Mouse (Mus musculus) splenic B cell, adult 2 months (primary cell): Measurements from ENCODE around the gene Ifngr2.
"Not testable (repeated sequence)": the region's sequence is repeated elsewhere in the genome, so short reads cannot be mapped to it uniquely, and the experiment has no call there.

ENCODE experiments used
- DNase-seq: peaks from one replicate; pipeline ENCODE4 v3.0.0-alpha.2; 2011; ENCODE audit warnings: low read depth, low spot score
- H3K27me3 ChIP-seq: 2 replicates; pipeline ENCODE4 v1.6.1; 2012; ENCODE audit warnings: mild to moderate bottlenecking, low read length, moderate library complexity, mixed read lengths; ENCODE audit not compliant: control insufficient read depth, poor library complexity, insufficient read depth, severe bottlenecking
- H3K36me3 ChIP-seq: 2 replicates; pipeline ENCODE4 v1.6.1; 2012; ENCODE audit warnings: mild to moderate bottlenecking, low read length, moderate library complexity, mixed read lengths; ENCODE audit not compliant: control insufficient read depth, poor library complexity, insufficient read depth, severe bottlenecking

Ifngr2 gene

GRCm38 (mm10) chr16:91528578-91528977, 18.3 kb upstream of the Ifngr2 start:
- no peaks in the 10 kb centered on the region for H3K36me3 ChIP-seq
- H3K27me3 ChIP-seq, result no peaks in the 10 kb centered on the region
- no peak for DNase-seq

GRCm38 (mm10) chr16:91530830-91531229, 16.0 kb upstream of the Ifngr2 start:
- not testable (repeated sequence) for DNase-seq, H3K36me3 ChIP-seq

GRCm38 (mm10) chr16:91531856-91532255, 15.0 kb upstream of the Ifngr2 start:
- Histone ChIP-seq H3K36me3 (no peaks in the 10 kb centered on the region), H3K27me3 (no peaks in the 10 kb centered on the region)
- DNase-seq, result no peak

More at GRCm38 (mm10) chr16:91530830-91531229, 16.0 kb upstream of the Ifngr2 start:
- not testable (repeated sequence) for H3K27me3 ChIP-seq

- no peak for DNase-seq
- Histone ChIP-seq H3K27me3 (no peaks in the 10 kb centered on the region), H3K36me3 (no peaks in the 10 kb centered on the region)
Observed at GRCm38 (mm10) chr16:91532429-91532828, 14.4 kb upstream of the Ifngr2 start.

- peak; percentile 51 for DNase-seq
- H3K27me3 ChIP-seq, result no peaks in the 10 kb centered on the region
- H3K36me3 ChIP-seq, result no peaks in the 10 kb centered on the region
Observed at GRCm38 (mm10) chr16:91533097-91534001, 13.5 kb upstream of the Ifngr2 start.

- H3K36me3 ChIP-seq, result no peaks in the 10 kb centered on the region
- no peaks in the 10 kb centered on the region for H3K27me3 ChIP-seq
- DNase-seq, result peak; percentile 95
Observed at GRCm38 (mm10) chr16:91534477-91534876, 12.4 kb upstream of the Ifngr2 start.

GRCm38 (mm10) chr16:91534888-91535287, 12.0 kb upstream of the Ifngr2 start:
- Histone ChIP-seq H3K27me3 (no peaks in the 10 kb centered on the region), H3K36me3 (no peaks in the 10 kb centered on the region)
- no peak for DNase-seq

GRCm38 (mm10) chr16:91536372-91536771, 10.5 kb upstream of the Ifngr2 start:
- H3K27me3 ChIP-seq, result no peaks in the 10 kb centered on the region
- DNase-seq, result no peak
- no peaks in the 10 kb centered on the region; the same call in 1 of the 2 replicates for H3K36me3 ChIP-seq

- DNase-seq, result no peak
Observed at GRCm38 (mm10) chr16:91537065-91537464, 9.8 kb upstream of the Ifngr2 start.

GRCm38 (mm10) chr16:91538051-91538450, 8.8 kb upstream of the Ifngr2 start:
- no peaks in the 10 kb centered on the region; the same call in 1 of the 2 replicates for H3K36me3 ChIP-seq
- DNase-seq, result peak; percentile 55
- H3K27me3 ChIP-seq, result no peaks in the 10 kb centered on the region

More at GRCm38 (mm10) chr16:91537065-91537464, 9.8 kb upstream of the Ifngr2 start:
- Histone ChIP-seq H3K36me3 (no peaks in the 10 kb centered on the region; the same call in 1 of the 2 replicates), H3K27me3 (no peaks in the 10 kb centered on the region)

- peak; percentile 65 for DNase-seq
- Histone ChIP-seq H3K36me3 (no peaks in the 10 kb centered on the region; the same call in 1 of the 2 replicates), H3K27me3 (no peaks in the 10 kb centered on the region)
Observed at GRCm38 (mm10) chr16:91538513-91538912, 8.4 kb upstream of the Ifngr2 start.

- no peak for DNase-seq
- no peaks in the 10 kb centered on the region for H3K27me3 ChIP-seq
Observed at GRCm38 (mm10) chr16:91541573-91542081, 5.2 kb upstream of the Ifngr2 start.

GRCm38 (mm10) chr16:91543619-91544018, 3.3 kb upstream of the Ifngr2 start:
- no peaks in the 10 kb centered on the region for H3K27me3 ChIP-seq

More at GRCm38 (mm10) chr16:91541573-91542081, 5.2 kb upstream of the Ifngr2 start:
- H3K36me3 ChIP-seq, result no peaks in the 10 kb centered on the region; the same call in 1 of the 2 replicates

GRCm38 (mm10) chr16:91545597-91546281, 1.1 kb upstream of the Ifngr2 start:
- DNase-seq, result peak; percentile 60
- Histone ChIP-seq H3K27me3 (no peaks in the 10 kb centered on the region), H3K36me3 (no peaks in the 10 kb centered on the region)

More at GRCm38 (mm10) chr16:91543619-91544018, 3.3 kb upstream of the Ifngr2 start:
- no peak for DNase-seq
- no peaks in the 10 kb centered on the region; the same call in 1 of the 2 replicates for H3K36me3 ChIP-seq
